Mouse (Mus musculus): ENCODE results near the gene Reg1. TPM values are rescaled to one million over a fixed set of nuclear protein-coding genes. Genes with fewer than 3 reads are reported as not detected.

Reg1 gene
- total RNA-seq, 1 experiment = not detected

DNA sequence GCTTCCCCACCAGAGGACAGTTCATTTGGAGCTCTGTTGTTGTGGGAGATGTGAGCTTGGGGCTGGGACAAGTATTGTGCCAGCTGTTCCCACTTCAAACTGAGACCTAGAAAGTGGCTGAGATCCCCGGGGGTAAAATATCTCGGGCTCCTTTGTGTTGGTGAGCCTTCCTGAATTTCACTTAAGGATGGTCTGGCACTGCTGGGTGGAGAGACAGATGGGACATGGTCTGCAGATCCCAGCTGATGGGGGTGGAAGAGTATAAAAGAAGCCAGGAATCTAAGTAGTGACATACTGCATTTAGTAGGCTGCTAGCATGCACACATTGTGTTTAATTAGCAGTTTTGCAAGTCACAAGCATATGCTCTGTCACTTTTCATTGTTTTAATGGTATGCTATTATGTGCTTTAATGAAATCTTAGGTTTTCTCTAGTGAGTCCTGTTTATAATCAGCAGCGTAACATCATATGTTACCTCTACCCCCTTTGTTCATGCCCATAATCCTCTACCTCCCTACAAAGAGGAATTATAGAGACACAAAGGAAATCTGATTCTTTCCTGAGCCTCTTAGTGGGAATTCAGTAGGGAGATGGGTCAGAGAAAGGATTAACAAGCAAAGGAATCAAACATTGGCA, 37.8 kb downstream of the Reg1 start:
- Histone ChIP-seq H3K4me3 (ENCODE audit: insufficient read depth in 1 of 2, low read depth in 1 of 2, low read length in 2 of 2, poor library complexity in 1 of 2, severe bottlenecking in 1 of 2) (no peak overlapping the region), H3K27ac (ENCODE audit: insufficient read depth, low read depth, low read length, poor library complexity, severe bottlenecking) (no peak overlapping the region), H3K4me1 (ENCODE audit: control insufficient read depth in 2 of 2, insufficient read depth in 2 of 2, low read length in 2 of 2, poor library complexity in 1 of 2) (no peaks in the 10 kb centered on the region), H3K36me3 (ENCODE audit: control insufficient read depth, insufficient read depth, low read length, poor library complexity, severe bottlenecking) (no peaks in the 10 kb centered on the region), H3K9ac (ENCODE audit: insufficient read depth, low read depth, low read length, poor library complexity, severe bottlenecking) (no peak overlapping the region), H3K9me3 (ENCODE audit: control insufficient read depth, insufficient read depth, low read depth, low read length) (no peaks in the 10 kb centered on the region)
- in situ Hi-C loops (cut with MboI; ENCODE audit: low sequenced_read_pairs in 2 of 2, unreplicated experiment in 2 of 2) = no loop called here
- TF ChIP-seq ZNF384 (IDR thresholded peaks at IDR 0.05; ENCODE audit: low read depth, low read length) (no peak), HCFC1 (IDR thresholded peaks at IDR 0.05; ENCODE audit: borderline replicate concordance, insufficient read depth, low read length) (no peak)
- no peak for DNase-seq (ENCODE audit: low read depth, low spot score)

GRCm38 (mm10) chr6:78462360-78462759, 39.8 kb downstream of the Reg1 start:
- H3K27ac ChIP-seq (ENCODE audit: insufficient read depth, low read depth, low read length, poor library complexity, severe bottlenecking) = no peak overlapping the region
- H3K9me3 ChIP-seq (ENCODE audit: control insufficient read depth, insufficient read depth, low read depth, low read length) = no peaks in the 10 kb centered on the region
- DNase-seq (ENCODE audit: low read depth, low spot score) = no peak
- in situ Hi-C loops (cut with MboI; ENCODE audit: low sequenced_read_pairs in 2 of 2, unreplicated experiment in 2 of 2) = no loop called here
- TF ChIP-seq ZC3H11A (IDR thresholded peaks at IDR 0.05; ENCODE audit: borderline replicate concordance, low read depth, low read length) (no peak), ZNF384 (IDR thresholded peaks at IDR 0.05; ENCODE audit: low read depth, low read length) (no peak), CHD2 (IDR thresholded peaks at IDR 0.05; ENCODE audit: low read depth, low read length) (no peak), HCFC1 (IDR thresholded peaks at IDR 0.05; ENCODE audit: borderline replicate concordance, insufficient read depth, low read length) (no peak), MAFK (IDR thresholded peaks at IDR 0.05; ENCODE audit: insufficient read depth, low read depth, low read length) (no peak)
- H3K4me1 ChIP-seq (ENCODE audit: control insufficient read depth in 2 of 2, insufficient read depth in 2 of 2, low read length in 2 of 2, poor library complexity in 1 of 2) = no peaks in the 10 kb centered on the region
- no peak overlapping the region for H3K9ac ChIP-seq (ENCODE audit: insufficient read depth, low read depth, low read length, poor library complexity, severe bottlenecking)
- H3K4me3 ChIP-seq (ENCODE audit: insufficient read depth in 1 of 2, low read depth in 1 of 2, low read length in 2 of 2, poor library complexity in 1 of 2, severe bottlenecking in 1 of 2) = no peak overlapping the region
- no peaks in the 10 kb centered on the region for H3K36me3 ChIP-seq (ENCODE audit: control insufficient read depth, insufficient read depth, low read length, poor library complexity, severe bottlenecking)

- in situ Hi-C loops (cut with MboI; ENCODE audit: low sequenced_read_pairs in 2 of 2, unreplicated experiment in 2 of 2) = no loop called here
- DNase-seq (ENCODE audit: low read depth, low spot score) = no peak
- Histone ChIP-seq H3K9me3 (ENCODE audit: control insufficient read depth, insufficient read depth, low read depth, low read length) (no peaks in the 10 kb centered on the region), H3K4me3 (ENCODE audit: insufficient read depth in 1 of 2, low read depth in 1 of 2, low read length in 2 of 2, poor library complexity in 1 of 2, severe bottlenecking in 1 of 2) (no peak overlapping the region), H3K4me1 (ENCODE audit: control insufficient read depth in 2 of 2, insufficient read depth in 2 of 2, low read length in 2 of 2, poor library complexity in 1 of 2) (no peaks in the 10 kb centered on the region), H3K9ac (ENCODE audit: insufficient read depth, low read depth, low read length, poor library complexity, severe bottlenecking) (no peak overlapping the region), H3K27ac (ENCODE audit: insufficient read depth, low read depth, low read length, poor library complexity, severe bottlenecking) (no peak overlapping the region), H3K36me3 (ENCODE audit: control insufficient read depth, insufficient read depth, low read length, poor library complexity, severe bottlenecking) (no peaks in the 10 kb centered on the region)
- TF ChIP-seq ZC3H11A (IDR thresholded peaks at IDR 0.05; ENCODE audit: borderline replicate concordance, low read depth, low read length) (no peak), ZNF384 (IDR thresholded peaks at IDR 0.05; ENCODE audit: low read depth, low read length) (no peak), CHD2 (IDR thresholded peaks at IDR 0.05; ENCODE audit: low read depth, low read length) (no peak), HCFC1 (IDR thresholded peaks at IDR 0.05; ENCODE audit: borderline replicate concordance, insufficient read depth, low read length) (no peak)
Measured at GRCm38 (mm10) chr6:78463266-78463665, 40.8 kb downstream of the Reg1 start.

GRCm38 (mm10) chr6:78468772-78469171, 46.3 kb downstream of the Reg1 start, which contains the start of gene Reg3g:
Gene Reg3g (minus strand): TSS chr6:78468872.
- H3K4me1 ChIP-seq (ENCODE audit: control insufficient read depth in 2 of 2, insufficient read depth in 2 of 2, low read length in 2 of 2, poor library complexity in 1 of 2) = no peaks in the 10 kb centered on the region
- no peaks in the 10 kb centered on the region for H3K9me3 ChIP-seq (ENCODE audit: control insufficient read depth, insufficient read depth, low read depth, low read length)
- TF ChIP-seq ZNF384 (IDR thresholded peaks at IDR 0.05; ENCODE audit: low read depth, low read length) (no peak), CHD2 (IDR thresholded peaks at IDR 0.05; ENCODE audit: low read depth, low read length) (no peak), MAFK (IDR thresholded peaks at IDR 0.05; ENCODE audit: insufficient read depth, low read depth, low read length) (no peak), ZC3H11A (IDR thresholded peaks at IDR 0.05; ENCODE audit: borderline replicate concordance, low read depth, low read length) (no peak), HCFC1 (IDR thresholded peaks at IDR 0.05; ENCODE audit: borderline replicate concordance, insufficient read depth, low read length) (no peak)
- in situ Hi-C loops (cut with MboI; ENCODE audit: low sequenced_read_pairs in 2 of 2, unreplicated experiment in 2 of 2) = no loop called here
- H3K36me3 ChIP-seq (ENCODE audit: control insufficient read depth, insufficient read depth, low read length, poor library complexity, severe bottlenecking) = no peaks in the 10 kb centered on the region
- H3K27ac ChIP-seq (ENCODE audit: insufficient read depth, low read depth, low read length, poor library complexity, severe bottlenecking) = no peak within 1 kb of the TSS
- H3K4me3 ChIP-seq (ENCODE audit: insufficient read depth in 1 of 2, low read depth in 1 of 2, low read length in 2 of 2, poor library complexity in 1 of 2, severe bottlenecking in 1 of 2) = no peak within 1 kb of the TSS
- no peak for DNase-seq (ENCODE audit: low read depth, low spot score)
- no peak within 1 kb of the TSS for H3K9ac ChIP-seq (ENCODE audit: insufficient read depth, low read depth, low read length, poor library complexity, severe bottlenecking)

- Histone ChIP-seq H3K27ac (ENCODE audit: insufficient read depth, low read depth, low read length, poor library complexity, severe bottlenecking) (no peak overlapping the region), H3K4me3 (ENCODE audit: insufficient read depth in 1 of 2, low read depth in 1 of 2, low read length in 2 of 2, poor library complexity in 1 of 2, severe bottlenecking in 1 of 2) (no peak overlapping the region), H3K4me1 (ENCODE audit: control insufficient read depth in 2 of 2, insufficient read depth in 2 of 2, low read length in 2 of 2, poor library complexity in 1 of 2) (no peaks in the 10 kb centered on the region), H3K9ac (ENCODE audit: insufficient read depth, low read depth, low read length, poor library complexity, severe bottlenecking) (no peak overlapping the region), H3K36me3 (ENCODE audit: control insufficient read depth, insufficient read depth, low read length, poor library complexity, severe bottlenecking) (no peaks in the 10 kb centered on the region), H3K9me3 (ENCODE audit: control insufficient read depth, insufficient read depth, low read depth, low read length) (no peaks in the 10 kb centered on the region)
- in situ Hi-C loops (cut with MboI; ENCODE audit: low sequenced_read_pairs in 2 of 2, unreplicated experiment in 2 of 2) = no loop called here
- DNase-seq (ENCODE audit: low read depth, low spot score) = no peak
- no peak for TF ChIP-seq ZC3H11A (IDR thresholded peaks at IDR 0.05; ENCODE audit: borderline replicate concordance, low read depth, low read length)
- TF ChIP-seq ZNF384 (IDR thresholded peaks at IDR 0.05; ENCODE audit: low read depth, low read length) = no peak
- no peak for TF ChIP-seq HCFC1 (IDR thresholded peaks at IDR 0.05; ENCODE audit: borderline replicate concordance, insufficient read depth, low read length)
- TF ChIP-seq MAFK (IDR thresholded peaks at IDR 0.05; ENCODE audit: insufficient read depth, low read depth, low read length) = no peak
- no peak for TF ChIP-seq CHD2 (IDR thresholded peaks at IDR 0.05; ENCODE audit: low read depth, low read length)
Measured at GRCm38 (mm10) chr6:78469287-78469686, 46.8 kb downstream of the Reg1 start.

Other genes with a start within 250 kb of the Reg1 start
- not detected in 2 replicates for gene Reg3b, start 52.1 kb upstream of the Reg1 start, total RNA-seq (2012; rRNA removed)
- gene Reg3d, start 43.8 kb upstream of the Reg1 start, total RNA-seq (2012; rRNA removed) = not detected in 2 replicates
- gene Reg3a, start 42.0 kb upstream of the Reg1 start, total RNA-seq (2012; rRNA removed) = not detected in 2 replicates
- gene Reg2, start 27.1 kb upstream of the Reg1 start, total RNA-seq (2012; rRNA removed) = 0.48 and 0.67 TPM in 2 replicates
- gene Reg3g, start 46.2 kb downstream of the Reg1 start, total RNA-seq (2012; rRNA removed) = not detected in 2 replicates